Mouse (Mus musculus): Measurements from ENCODE around the gene Accs.
A peak's percentile ranks its signal among the peaks of the same experiment; 100 is the strongest.

The Accs gene

DNA sequence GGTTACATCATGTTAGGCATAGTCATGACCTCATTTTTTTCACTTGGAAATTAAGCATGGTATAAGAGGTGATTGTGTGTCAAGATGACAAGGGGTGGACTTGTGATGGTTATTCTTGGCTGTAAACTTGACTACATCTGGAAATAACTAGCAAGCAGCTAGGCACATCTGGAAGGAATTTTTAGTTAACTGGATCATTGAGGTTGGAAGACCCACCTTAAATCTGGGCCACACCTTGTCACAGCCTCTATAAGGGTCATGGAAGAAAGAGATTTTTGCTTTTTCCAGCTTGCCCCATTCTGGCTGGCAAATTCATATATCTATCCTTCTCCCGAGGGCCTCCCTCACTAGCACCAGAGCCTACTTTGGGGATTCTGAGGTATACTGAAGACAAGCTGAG lies 1.6 kb upstream of the Accs start:
- DNase-seq (ENCODE audit: low spot score in 2 of 2) = no peak

- DNase-seq (ENCODE audit: low spot score in 2 of 2) = no peak
These were observed 688 bp upstream of the Accs start for GRCm38 (mm10) chr2:93850317-93850944.

DNA sequence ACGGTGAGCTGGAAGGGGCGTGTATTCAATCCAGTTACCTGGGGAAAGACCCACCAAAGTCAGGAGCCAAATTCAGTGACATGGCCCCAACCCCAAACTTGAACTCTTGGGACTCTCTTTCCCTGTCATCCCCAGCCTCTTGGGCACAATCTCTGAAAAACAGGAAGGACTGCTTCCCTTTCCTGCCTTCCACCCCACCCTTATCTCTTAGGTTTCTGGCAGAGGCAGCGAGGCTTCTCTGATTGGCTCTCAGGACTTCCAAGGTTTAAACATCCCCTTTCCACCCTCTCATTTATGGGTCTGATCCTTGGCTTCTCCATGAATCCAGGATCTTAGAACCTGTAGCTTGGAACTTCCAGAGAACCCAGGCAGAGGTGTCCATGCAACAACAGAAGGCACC lies 8.4 kb downstream of the Accs start:
- DNase-seq (ENCODE audit: low spot score in 2 of 2) = no peak

DNA sequence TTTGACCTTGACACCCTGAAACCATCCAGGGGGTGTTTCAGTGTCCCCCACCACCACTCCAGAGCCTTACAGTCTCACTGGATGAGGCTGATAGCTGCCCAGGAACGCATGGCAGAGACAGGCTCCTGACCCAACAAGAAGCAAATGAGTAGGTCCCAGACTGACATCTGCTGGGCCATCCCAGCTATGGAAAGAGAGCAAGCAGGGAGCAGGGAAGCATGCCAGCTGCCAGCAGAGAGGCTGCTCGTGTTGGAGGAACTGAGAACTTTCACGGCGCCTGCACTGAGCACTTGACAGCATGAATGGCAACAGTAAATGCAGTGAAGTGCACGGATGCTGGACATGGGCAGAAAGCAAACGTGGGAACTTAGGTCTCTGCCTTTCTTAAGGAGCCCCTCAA lies 9.6 kb downstream of the Accs start:
- no peak for DNase-seq (ENCODE audit: low spot score in 2 of 2)

DNA sequence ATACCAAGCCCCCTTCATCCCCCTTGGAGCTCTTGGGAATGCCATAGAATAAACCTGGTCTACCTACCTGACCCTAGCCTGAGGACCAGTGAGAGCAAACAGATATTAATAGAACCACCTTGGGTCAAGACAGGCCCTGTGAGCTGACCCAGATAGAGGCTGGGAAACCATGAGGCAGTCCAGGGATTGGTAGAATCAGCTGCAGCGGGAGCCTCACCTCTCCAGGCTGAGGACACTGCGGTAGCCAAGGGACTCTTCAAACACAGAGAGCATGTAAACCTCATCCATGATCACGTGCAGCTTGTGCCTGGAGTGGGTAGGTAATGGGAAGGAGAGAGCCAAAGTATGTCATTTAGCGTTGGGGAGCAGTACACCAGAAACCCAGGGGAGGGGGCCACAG lies 10.8 kb downstream of the Accs start:
- no peak for DNase-seq (ENCODE audit: low spot score in 2 of 2)

- DNase-seq (ENCODE audit: low spot score in 2 of 2) = no peak
These were observed 13.4 kb downstream of the Accs start for GRCm38 (mm10) chr2:93836232-93836785.

DNA sequence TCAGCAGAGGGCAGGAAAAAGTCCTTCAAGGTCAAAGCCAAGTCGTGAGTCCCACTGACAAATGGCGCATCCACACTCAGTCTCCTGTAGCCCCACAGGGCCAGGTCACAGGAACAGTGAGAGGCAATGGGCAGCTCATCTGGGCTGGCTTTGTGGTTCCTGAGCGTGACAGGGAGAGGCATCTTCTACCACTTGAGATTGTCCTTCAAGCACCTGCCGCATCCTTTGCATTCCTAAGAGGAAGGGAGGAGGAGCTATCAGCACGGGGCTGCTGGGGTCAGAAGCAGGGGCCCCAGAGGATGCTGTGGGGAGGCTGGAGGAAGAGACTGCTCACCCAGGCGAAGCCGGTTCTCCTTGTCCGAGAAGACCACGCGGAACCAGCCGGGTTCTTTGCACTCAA lies 14.1 kb downstream of the Accs start:
- no peak for DNase-seq (ENCODE audit: low spot score in 2 of 2)

DNA sequence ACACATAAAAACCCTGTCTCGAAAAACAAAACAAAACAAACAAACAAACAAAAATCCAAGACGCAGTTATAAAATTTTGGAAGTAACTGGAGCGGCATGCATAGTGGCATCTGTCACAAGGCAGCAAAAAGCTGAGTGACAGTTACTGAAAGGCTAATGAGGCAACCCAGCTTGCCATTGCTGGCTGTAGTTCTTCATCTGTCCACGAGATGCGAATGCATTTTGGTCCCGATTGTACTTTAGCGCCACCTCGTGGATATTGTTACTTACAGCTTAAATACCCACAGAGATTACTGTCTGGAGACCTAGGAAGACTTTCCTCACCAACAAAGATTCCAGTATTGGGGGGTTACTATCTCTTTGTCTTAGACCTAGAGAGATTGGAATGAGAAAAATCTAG lies 26.2 kb downstream of the Accs start:
- peak in 1 of 2 experiments; percentile 68 for DNase-seq (ENCODE audit: low spot score in 2 of 2)

DNA sequence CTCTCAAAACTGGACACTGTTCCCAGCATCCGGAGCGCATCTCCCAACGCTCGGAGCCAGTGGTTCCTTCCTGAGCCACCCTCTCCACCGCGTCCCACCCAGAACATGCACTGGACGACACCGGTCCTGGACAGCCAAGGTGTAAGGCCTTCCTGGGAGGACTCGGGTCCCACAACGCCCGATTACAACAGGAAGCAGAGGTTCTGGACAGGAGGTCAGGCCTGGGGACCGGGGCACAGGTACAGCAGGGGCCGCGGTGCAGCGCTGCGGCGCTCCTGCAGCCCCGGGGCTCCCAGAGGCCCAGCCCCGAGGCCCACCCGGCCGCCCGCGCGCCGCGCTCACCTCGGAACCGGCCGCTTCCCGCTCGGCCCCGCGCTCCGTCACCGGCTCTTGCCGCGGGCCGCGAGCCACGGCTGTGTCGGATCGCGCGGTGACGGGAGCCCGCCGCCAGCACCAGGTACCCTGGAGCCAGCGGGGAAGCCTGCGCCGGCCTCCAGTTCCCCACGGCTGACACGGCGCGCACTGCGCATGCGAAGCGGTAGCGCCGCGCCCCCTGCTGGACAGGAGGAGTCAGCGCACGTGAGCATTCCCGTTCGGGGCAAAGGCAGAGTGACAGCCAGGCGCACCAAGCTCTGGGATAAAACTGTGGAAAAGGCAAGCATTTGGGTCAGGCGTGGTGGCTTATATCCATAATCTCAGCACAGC lies 27.5 kb downstream of the Accs start, which contains the start of gene Ext2:
Gene Ext2, minus strand, starts transcription at position 524 of the 705 bp plus-strand sequence.
- peak; percentile 73 to 88 for DNase-seq (ENCODE audit: low spot score in 2 of 2)

DNA sequence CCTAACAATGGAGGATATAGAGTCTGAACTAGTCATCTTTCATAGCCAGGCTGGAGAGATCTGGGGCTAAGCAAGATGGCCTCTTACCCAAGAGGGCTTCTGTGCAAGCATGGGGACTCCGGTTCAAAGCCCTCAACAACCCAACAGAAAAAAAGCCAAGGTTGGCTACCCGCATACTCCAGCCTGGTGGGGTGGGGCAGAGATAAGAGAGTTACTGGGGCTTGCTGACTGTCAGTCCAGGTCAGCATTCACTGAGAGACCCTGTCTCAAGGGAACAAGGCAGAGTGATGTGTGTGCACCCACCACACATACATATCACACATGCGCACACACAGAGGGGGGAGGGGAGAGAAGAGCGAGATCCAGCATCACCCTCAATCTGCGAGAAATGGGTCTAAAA lies 32.0 kb downstream of the Accs start:
- DNase-seq (ENCODE audit: low spot score in 2 of 2) = no peak

- no peak for DNase-seq (ENCODE audit: low spot score in 2 of 2)
These were observed 36.4 kb downstream of the Accs start for GRCm38 (mm10) chr2:93813343-93813742.

- peak; percentile 24 to 56 for DNase-seq (ENCODE audit: low spot score in 2 of 2)
These were observed 37.9 kb downstream of the Accs start for GRCm38 (mm10) chr2:93811812-93812211.

DNA sequence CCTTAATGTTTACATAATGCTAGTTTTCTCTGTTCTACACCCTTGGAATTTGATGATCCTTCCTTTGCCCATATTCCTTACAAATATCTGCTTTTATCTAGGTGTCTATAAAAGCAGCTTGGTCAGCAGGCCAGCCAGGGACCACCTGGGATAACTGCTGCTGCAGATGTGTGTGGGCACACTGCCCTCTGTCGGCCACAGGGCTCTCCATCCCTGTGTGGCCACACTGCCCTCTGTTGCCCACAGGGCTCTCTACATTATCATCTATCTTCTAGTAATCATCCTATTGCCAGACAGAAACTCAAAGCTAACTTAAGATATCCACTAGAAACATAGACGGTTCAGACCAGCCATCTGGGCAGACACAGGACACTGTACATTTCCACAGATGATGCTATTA lies 39.8 kb downstream of the Accs start:
- no peak for DNase-seq (ENCODE audit: low spot score in 2 of 2)

GRCm38 (mm10) chr2:93808071-93808470 lies 41.7 kb downstream of the Accs start:
- no peak for DNase-seq (ENCODE audit: low spot score in 2 of 2)

GRCm38 (mm10) chr2:93807440-93807839 lies 42.3 kb downstream of the Accs start:
- DNase-seq (ENCODE audit: low spot score in 2 of 2) = no peak

GRCm38 (mm10) chr2:93806487-93807201 lies 43.1 kb downstream of the Accs start:
- no peak for DNase-seq (ENCODE audit: low spot score in 2 of 2)

- DNase-seq (ENCODE audit: low spot score in 2 of 2) = no peak
These were observed 44.2 kb downstream of the Accs start for GRCm38 (mm10) chr2:93805523-93805922.

- DNase-seq (ENCODE audit: low spot score in 2 of 2) = no peak
These were observed 44.7 kb downstream of the Accs start for GRCm38 (mm10) chr2:93805066-93805465.

- DNase-seq (ENCODE audit: low spot score in 2 of 2) = no peak
These were observed 46.8 kb downstream of the Accs start for GRCm38 (mm10) chr2:93802947-93803346.

GRCm38 (mm10) chr2:93801097-93801496 lies 48.6 kb downstream of the Accs start:
- no peak for DNase-seq (ENCODE audit: low spot score in 2 of 2)

GRCm38 (mm10) chr2:93797162-93797795 lies 52.5 kb downstream of the Accs start:
- DNase-seq (ENCODE audit: low spot score in 2 of 2) = no peak

GRCm38 (mm10) chr2:93794375-93794774 lies 55.4 kb downstream of the Accs start:
- DNase-seq (ENCODE audit: low spot score in 2 of 2) = no peak

All from spleen, postnatal 14 days (tissue).